Mouse (Mus musculus): ENCODE results near the gene Atp1a4.

Gene Atp1a4

GRCm38 (mm10) chr1:172258314-172258713 is at the start of gene Atp1a4:
TSS of gene Atp1a4 (minus strand) at chr1:172258414.
- in situ Hi-C loops (cut with MboI; ENCODE audit: unreplicated experiment in 2 of 2) = loop anchor here in 1 of 2 experiments (10.0 kb wide), 1 partner anchor 46 kb away; no protein-coding TSS in a partner anchor

GRCm38 (mm10) chr1:172307936-172308335 is 49.7 kb upstream of the Atp1a4 start:
- in situ Hi-C loops (cut with MboI; ENCODE audit: unreplicated experiment in 2 of 2) = loop anchor here (5.0 to 10.0 kb wide), 2 partner anchors 53 to 91 kb away; partner anchors contain the start of genes Atp1a4 (in 1 of the 2) and Casq1 (in 1 of the 2)

DNA sequence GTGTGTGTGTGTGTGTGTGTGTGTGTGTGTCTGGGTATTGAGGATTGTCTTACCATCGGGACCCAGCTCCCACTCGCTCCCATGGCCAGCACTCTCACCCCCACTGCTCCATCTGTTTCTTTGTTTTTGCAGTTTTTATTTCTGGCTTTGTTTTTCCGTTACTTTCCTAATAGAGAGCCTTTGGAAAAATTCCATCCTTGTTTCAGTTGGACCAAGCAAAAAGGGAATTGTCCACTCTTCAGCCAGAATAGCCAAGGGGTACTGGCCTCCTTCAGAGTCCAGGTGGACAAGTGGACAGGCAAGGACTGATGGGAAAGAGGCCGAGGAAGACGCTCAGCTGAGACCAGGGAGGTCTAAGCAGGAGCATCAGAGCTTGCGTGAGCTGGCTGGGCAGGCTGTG is 48.7 kb upstream of the Atp1a4 start:
- in situ Hi-C loops (cut with MboI; ENCODE audit: unreplicated experiment in 2 of 2) = loop anchor here (5.0 to 10.0 kb wide), 2 partner anchors 52 to 90 kb away; partner anchors contain the start of genes Atp1a4 (in 1 of the 2) and Casq1 (in 1 of the 2)

DNA sequence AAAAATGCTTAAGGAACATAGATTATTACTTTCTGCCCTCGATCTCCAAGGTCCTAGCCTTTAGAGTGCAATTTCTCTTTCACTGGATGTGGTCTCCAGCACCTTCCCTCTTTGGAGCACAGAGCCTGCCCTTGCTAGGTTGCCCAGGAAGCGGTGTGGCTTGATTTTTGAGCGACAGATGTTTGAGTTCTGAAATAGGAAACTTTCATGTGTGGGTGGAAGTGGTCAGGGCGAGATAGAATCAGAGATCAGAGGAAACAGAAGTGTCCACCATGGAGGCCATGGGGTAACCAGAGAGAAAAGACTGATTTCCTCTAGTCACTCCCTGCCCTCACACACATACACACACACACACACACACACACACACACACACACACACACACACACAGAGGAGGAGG is 48.0 kb upstream of the Atp1a4 start:
- in situ Hi-C loops (cut with MboI; ENCODE audit: unreplicated experiment in 2 of 2) = loop anchor here (5.0 to 10.0 kb wide), 2 partner anchors 51 to 89 kb away; partner anchors contain the start of genes Atp1a4 (in 1 of the 2) and Casq1 (in 1 of the 2)

- in situ Hi-C loops (cut with MboI; ENCODE audit: unreplicated experiment in 2 of 2) = loop anchor here (5.0 to 10.0 kb wide), 2 partner anchors 51 to 88 kb away; partner anchors contain the start of genes Atp1a4 (in 1 of the 2) and Casq1 (in 1 of the 2)
Measured at GRCm38 (mm10) chr1:172305635-172306034, 47.4 kb upstream of the Atp1a4 start.

DNA sequence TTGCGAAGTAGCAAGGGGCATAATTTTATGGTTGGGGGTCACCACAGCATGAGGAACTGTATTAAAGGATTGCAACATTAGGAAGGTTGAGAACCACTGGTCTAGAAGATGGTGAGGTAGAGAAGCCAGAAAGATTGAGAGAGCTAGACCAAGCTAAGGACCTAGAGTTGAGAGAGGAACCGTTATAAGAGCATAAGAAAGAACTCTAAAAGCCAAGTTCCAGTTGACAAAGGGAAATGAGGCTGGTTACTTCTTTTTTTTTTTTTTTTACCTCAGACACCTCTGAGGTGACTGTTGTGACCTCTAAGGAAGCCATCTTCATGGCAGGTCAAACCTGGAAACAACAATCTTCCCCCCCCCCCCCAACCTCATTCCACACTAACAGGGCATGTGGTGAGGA is 46.9 kb upstream of the Atp1a4 start:
- in situ Hi-C loops (cut with MboI; ENCODE audit: unreplicated experiment in 2 of 2) = loop anchor here (5.0 to 10.0 kb wide), 2 partner anchors 50 to 88 kb away; partner anchors contain the start of genes Atp1a4 (in 1 of the 2) and Casq1 (in 1 of the 2)

DNA sequence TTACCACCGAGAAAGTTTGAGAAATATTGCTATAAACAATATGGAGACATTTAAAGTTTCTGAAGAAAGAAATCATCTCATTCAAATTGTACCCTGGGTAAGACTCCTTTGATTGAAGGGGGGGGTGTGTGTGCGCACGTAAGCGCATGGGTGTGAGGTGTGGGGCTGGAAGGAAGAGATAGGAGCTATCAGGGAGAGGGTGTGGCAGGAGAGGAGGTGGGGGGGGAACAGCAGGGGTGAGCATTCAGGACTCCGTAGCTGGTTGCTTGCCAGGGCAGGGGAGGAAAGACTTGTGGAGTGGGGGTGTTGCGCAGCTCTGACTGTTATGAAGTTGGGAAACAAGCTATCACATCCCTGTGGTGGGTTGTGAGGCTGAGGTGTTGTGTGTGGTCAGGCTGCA is 46.2 kb upstream of the Atp1a4 start:
- in situ Hi-C loops (cut with MboI; ENCODE audit: unreplicated experiment in 2 of 2) = loop anchor here in 1 of 2 experiments (10.0 kb wide), 1 partner anchor 50 kb away; the partner anchor contains the start of gene Atp1a4

- in situ Hi-C loops (cut with MboI; ENCODE audit: unreplicated experiment in 2 of 2) = loop anchor here in 1 of 2 experiments (10.0 kb wide), 1 partner anchor 48 kb away; the partner anchor contains the start of gene Atp1a4
Measured at GRCm38 (mm10) chr1:172302851-172303250, 44.6 kb upstream of the Atp1a4 start.

GRCm38 (mm10) chr1:172302311-172302710 is 44.1 kb upstream of the Atp1a4 start:
- in situ Hi-C loops (cut with MboI; ENCODE audit: unreplicated experiment in 2 of 2) = loop anchor here in 1 of 2 experiments (10.0 kb wide), 1 partner anchor 48 kb away; the partner anchor contains the start of gene Atp1a4

GRCm38 (mm10) chr1:172301180-172301579 is 43.0 kb upstream of the Atp1a4 start:
- in situ Hi-C loops (cut with MboI; ENCODE audit: unreplicated experiment in 2 of 2) = loop anchor here in 1 of 2 experiments (10.0 kb wide), 1 partner anchor 46 kb away; the partner anchor contains the start of gene Atp1a4

GRCm38 (mm10) chr1:172300247-172300646 is 42.0 kb upstream of the Atp1a4 start:
- in situ Hi-C loops (cut with MboI; ENCODE audit: unreplicated experiment in 2 of 2) = loop anchor here in 1 of 2 experiments (10.0 kb wide), 1 partner anchor 45 kb away; the partner anchor contains the start of gene Atp1a4

DNA sequence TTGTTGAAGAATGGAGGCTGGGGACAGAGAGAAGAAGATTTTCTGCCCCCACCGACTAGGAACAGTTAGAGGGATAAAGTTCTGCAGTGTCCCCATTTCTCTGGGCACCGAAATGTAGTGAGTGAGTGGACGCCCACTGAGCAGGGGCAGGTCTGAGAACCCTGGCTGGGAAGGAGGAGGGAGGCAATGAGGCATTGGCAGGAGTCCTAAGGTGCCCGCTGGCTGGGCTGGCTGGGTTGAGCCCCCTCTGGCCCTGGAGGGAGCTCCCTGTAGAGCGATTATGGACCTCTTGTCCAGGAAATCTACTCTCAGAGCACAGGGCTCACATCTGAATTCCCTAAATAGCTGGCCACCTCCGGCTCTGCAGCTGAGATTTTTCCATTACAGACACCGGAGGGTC is 41.3 kb upstream of the Atp1a4 start:
- in situ Hi-C loops (cut with MboI; ENCODE audit: unreplicated experiment in 2 of 2) = no loop called here

DNA sequence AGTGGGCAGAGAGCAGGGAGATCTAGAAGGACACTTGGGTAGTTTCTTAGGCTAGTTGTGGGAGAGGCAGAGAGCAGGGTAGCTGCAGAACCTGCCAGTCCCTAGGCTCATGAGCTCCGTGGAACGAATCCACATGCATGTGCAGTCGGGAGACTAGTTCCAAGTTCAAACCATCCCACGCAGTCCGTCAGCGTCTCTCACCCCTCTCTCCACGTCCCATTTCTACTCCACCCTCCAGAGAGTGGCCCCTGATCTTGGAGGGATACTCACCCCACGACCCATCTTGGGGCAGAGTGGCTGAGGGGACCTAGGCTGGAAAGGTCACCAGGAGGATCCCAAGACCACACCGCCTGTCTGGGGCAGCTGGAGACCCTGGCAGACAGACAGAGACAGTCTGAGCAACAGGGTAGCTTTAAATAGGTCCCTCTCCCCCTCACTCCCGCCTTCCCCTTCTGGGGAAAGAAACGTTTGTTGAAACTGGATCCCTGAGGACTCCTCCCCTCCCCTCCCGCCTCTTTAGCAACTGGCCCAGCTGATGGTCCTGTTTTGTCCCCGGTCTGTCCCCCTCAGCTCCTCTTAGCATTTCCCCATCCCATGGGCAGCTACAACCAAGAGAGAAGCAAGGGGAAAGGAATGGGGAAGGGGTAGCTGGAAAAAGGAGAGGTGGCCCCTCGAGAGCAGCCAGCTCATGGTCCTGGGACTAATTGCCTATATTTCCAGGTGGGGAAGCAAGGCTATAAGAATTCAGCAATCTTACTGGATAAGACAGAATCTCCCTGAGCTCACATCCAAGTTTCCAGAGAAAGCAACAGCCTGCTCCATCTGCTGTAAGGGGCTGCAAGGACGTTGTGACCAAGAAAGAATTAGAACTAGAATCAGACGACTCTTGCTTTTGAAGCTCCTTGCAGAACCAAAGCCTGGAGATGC is 39.7 kb upstream of the Atp1a4 start, which contains the start of gene Atp1a2:
Gene Atp1a2, minus strand, starts transcription at position 454 of the 927 bp plus-strand sequence.
- in situ Hi-C loops (cut with MboI; ENCODE audit: unreplicated experiment in 2 of 2) = no loop called here

DNA sequence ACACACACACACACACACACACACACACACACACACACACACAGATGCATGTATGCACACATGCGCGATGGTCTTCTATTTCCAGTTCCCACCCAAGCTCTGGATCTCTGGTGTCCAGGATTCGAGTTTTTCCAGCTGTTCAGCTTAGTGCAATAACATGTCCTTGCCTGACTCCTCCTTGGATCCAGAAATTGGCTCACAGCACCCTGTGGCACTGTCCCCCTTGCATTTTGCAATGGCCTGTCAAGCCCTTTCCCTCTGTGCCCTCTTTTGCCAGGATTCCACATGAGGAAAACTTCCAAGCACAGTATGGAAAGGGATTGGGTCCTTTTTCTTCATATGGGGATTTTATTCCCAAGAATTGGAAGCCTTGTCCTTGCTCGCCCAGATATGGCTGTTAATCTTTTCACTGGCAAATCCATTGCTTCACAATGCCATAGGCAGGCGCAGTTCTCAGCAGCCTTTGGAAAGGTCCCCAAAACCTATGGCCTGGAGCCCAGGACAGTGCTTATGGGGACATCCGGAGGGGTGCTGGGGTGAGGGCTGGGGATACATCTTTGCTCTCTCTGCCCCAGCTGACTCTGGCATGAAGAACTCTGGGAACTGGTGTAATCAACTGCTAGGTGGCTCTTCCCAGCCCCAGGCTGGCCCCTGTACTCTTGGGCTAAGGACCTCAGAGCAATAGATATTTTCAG is 38.7 kb upstream of the Atp1a4 start:
- in situ Hi-C loops (cut with MboI; ENCODE audit: unreplicated experiment in 2 of 2) = no loop called here

GRCm38 (mm10) chr1:172295751-172296197 is 37.6 kb upstream of the Atp1a4 start:
- in situ Hi-C loops (cut with MboI; ENCODE audit: unreplicated experiment in 2 of 2) = no loop called here

DNA sequence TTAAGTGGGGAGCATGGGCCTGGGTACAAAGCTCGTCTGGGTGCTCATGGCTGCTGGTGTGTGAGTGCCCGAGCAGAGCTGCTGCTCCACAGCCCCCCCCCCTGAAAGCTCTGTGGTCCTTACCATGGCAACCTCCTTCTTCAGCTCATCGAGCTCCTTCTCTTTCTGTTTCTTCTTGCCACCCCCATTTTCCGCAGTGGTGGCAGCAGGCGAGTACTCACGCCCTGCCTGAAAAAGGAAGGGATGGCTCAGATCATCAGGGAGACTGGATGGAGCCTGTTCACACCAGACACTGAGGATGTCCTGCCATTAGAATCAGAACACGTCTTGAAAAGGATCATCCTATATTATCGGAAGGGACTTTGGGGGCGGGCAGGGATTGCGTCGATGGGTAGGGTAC is 35.2 kb upstream of the Atp1a4 start:
- in situ Hi-C loops (cut with MboI; ENCODE audit: unreplicated experiment in 2 of 2) = loop anchor here in 1 of 2 experiments (5.0 kb wide), 1 partner anchor 71 kb away; no protein-coding TSS in a partner anchor

GRCm38 (mm10) chr1:172292880-172293279 is 34.7 kb upstream of the Atp1a4 start:
- in situ Hi-C loops (cut with MboI; ENCODE audit: unreplicated experiment in 2 of 2) = loop anchor here in 1 of 2 experiments (5.0 kb wide), 1 partner anchor 71 kb away; no protein-coding TSS in a partner anchor

GRCm38 (mm10) chr1:172289617-172289946 is 31.4 kb upstream of the Atp1a4 start:
- in situ Hi-C loops (cut with MboI; ENCODE audit: unreplicated experiment in 2 of 2) = no loop called here

GRCm38 (mm10) chr1:172288900-172289616 is 30.8 kb upstream of the Atp1a4 start:
- in situ Hi-C loops (cut with MboI; ENCODE audit: unreplicated experiment in 2 of 2) = no loop called here
